ENCODE assay signal across 15 mouse cellular contexts in genomic region chr9:24211636-24212035, GRCm38 (mm10).
DNase-seq lines count a peak whose midpoint lies in the region.
"Had no signal": no experiment of that assay in that cellular context is flagged by ENCODE, and none has a peak within 500 bp of the region (broad histone marks: within the 10 kb centered on the region; RNA-seq: fewer than 3 reads in every experiment).

No protein-coding gene starts in this region.

- DNase-seq in left cerebral cortex, adult 18-20 months (ENCODE audit: low spot score in 2 of 2), result peak; percentile 74 to 85
- no peak for DNase-seq in left cerebral cortex, postnatal 4 days
- DNase-seq in layer of hippocampus, adult 8-10 months (ENCODE audit: low spot score in 2 of 2), result peak; percentile 46 to 54
- peak; percentile 60 to 73 for DNase-seq in left cerebral cortex, postnatal 14 days (ENCODE audit: low spot score in 2 of 2)
- peak; percentile 91 for DNase-seq in telencephalon, adult 2 months (ENCODE audit: low read depth, low spot score)
- DNase-seq in adrenal gland, postnatal 25 days, result no peak
- DNase-seq in urinary bladder, postnatal 4 days (ENCODE audit: low spot score in 2 of 2), result no peak
- DNase-seq in ovary, postnatal 36 days (ENCODE audit: low spot score), result no peak
- DNase-seq: cerebellum, adult 8-10 months; gastrocnemius, postnatal 25 days; heart, adult 2 months; heart, postnatal 4 days; liver; lung, postnatal 10 days; thymus, postnatal 36 days had no signal

- intact Hi-C loops in left cerebral cortex, postnatal 4 days (cut with DNase I), result no loop called here
- intact Hi-C loops in left cerebral cortex, postnatal 14 days (cut with DNase I), result no loop called here

Comparison
In these comparisons a context has a peak if more than half of its experiments do, and no peak if none do; other contexts are left out.
1. DNase-seq: peak in left cerebral cortex, adult 18-20 months (2 of 2), layer of hippocampus, adult 8-10 months (2 of 2), left cerebral cortex, postnatal 14 days (2 of 2) and telencephalon, adult 2 months (single experiment); none in left cerebral cortex, postnatal 4 days (single experiment), adrenal gland, postnatal 25 days (single experiment), urinary bladder, postnatal 4 days (0 of 2) and ovary, postnatal 36 days (single experiment).